Mouse (Mus musculus) retina, postnatal 7 days (tissue): ENCODE data around the gene Mtg2.

ENCODE experiments used
- DNase-seq: peaks from one replicate; pipeline ENCODE4 v3.0.0-alpha.2; 2012; ENCODE audit warnings: low read depth, low spot score

Gene Mtg2

DNA sequence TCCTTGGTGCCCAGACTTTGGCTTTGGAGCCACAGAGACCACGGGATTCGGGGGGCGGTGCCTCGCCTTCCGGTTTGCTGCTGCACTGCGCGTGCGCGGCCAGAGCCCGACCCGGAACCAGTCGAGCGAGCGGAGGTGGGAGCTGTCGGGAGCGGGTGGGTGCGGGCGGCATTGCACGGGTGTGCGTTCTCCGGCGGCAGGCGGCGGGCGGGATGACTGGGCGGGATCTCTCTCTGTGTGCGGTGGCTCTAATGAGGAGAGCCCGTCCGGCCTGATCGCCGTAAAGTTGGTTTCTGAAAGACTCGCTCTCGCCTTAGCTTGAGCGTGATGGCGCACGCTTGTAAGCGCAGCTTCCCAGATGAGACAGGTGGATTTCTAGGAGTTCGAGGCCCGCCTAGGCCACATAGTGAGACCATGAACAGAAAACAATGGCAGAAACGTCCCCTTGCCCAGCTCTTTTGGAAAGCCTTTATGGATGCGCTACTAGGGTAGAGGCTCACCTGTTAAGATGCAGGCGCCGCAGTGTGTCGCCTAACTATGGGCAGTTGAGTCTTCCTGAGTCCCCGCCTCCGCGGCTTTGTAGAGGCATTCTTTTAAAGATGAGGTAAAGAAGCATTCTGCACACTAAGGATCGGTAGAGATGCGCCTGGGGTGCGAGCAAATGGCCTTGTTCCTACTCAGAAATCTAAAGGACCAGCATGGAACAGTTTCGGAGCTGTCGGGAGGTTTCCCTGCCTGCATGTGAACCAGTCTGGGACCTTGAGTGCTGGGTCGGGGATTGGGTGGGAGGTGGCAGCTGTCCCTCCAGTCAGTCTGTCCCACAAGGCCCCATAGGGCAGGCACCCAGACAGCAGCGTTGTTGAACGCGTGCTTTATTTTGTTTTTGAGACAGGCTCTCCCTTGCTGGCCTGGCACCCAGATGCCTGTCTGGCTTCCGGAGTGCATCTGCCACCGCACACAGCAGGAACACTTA is at the start of gene Mtg2:
Mtg2 (plus strand) TSS at position 108 of the 973 bp plus-strand sequence.
- peak; percentile 89 for DNase-seq

DNA sequence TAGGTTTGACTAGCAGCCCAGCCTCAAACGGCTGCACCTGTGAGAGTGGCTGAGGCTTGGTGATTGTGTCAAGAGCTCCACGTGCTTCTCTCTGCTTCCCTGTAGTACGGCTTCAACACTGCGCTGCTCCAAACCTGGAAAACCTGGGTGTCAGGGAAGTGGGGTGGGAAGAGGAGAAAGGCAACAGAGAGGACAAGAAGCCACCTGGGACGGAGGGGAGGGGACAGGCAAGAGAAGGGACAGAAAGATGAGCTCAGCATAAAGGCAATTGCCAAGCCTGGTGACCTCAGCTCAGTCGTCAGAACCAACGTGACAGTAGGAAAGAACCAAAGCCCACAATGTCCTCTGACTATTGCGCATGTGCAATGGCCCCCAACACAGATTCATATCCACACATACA is 49.5 kb upstream of the Mtg2 start:
- DNase-seq, result no peak

DNA sequence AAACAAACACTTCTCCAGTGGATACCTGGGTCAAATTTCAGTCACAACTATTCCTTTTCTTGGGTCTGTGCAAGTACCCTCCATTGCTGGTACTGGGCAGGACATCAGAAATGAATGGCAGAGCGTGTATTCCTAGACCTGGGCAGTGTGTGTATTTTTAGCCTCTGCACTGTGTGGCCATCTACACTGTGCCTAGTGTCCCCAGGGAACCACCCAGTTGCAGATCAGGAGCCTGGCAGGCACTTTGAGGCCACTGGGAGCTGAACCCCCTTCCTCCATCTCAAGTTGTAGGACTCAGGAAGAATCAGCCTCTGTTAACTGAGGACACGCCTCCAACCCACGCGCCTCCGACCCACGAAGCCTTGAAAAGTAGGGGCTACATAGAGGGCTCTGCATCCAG is 47.6 kb upstream of the Mtg2 start:
- no peak for DNase-seq

DNA sequence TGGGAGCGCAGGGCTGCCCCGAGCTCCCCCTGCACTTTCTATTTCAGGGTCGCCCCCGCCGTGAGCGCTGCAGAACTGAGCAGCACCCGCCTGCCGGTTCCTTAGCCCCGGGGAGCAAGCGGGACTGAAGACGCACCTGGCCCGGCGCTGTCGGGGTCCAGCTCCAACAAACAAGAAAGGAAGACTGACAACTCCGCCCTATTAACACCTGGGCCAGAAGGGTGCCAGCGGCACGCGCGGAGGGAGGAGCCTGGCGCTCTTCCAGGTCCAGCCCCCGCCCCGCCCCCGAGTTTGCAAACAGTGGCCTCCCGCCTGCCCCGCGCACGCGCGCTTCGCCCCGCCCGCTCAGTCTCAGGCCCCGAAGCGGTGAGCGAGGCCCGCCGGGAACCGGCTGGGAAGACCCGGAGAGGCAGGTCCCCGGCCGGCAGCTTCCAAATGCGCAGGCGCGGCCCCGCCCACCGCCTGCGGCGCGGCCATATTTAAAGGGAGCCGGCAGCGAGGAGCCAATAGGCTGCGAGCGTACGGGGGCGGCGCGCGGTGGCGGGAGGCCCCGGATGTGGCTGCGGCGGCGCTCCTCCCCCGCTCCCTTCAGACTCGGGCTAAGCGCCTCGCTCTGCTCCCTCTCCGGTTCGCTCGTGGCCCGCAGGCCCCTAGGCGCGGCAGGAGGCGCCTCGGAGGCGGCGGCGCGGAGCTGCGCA is 45.8 kb upstream of the Mtg2 start, which contains the start of gene Lsm14b:
Lsm14b (plus strand) TSS at position 587 of the 698 bp plus-strand sequence.
- peak; percentile 98 for DNase-seq

- DNase-seq, result no peak
Observed at GRCm38 (mm10) chr2:180025135-180025860, 45.1 kb upstream of the Mtg2 start.

DNA sequence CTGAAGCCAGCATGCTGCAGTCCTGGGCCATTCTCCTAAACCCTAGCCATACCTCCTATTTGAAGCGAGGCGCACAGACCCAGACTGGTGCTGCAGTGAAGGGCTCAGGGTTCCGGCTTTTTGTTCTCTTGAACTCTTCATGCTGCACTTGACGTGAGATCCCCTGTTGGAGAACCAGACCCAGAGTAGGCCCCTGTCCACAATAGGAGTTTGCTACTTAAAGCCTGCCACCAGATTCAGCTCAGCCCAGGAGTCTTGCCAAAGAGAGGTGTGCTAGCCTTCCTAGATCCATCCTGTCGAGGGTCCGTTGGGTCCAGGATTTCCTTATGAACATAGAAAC is 44.6 kb upstream of the Mtg2 start:
- no peak for DNase-seq

- no peak for DNase-seq
Observed at GRCm38 (mm10) chr2:180027768-180028167, 42.6 kb upstream of the Mtg2 start.

DNA sequence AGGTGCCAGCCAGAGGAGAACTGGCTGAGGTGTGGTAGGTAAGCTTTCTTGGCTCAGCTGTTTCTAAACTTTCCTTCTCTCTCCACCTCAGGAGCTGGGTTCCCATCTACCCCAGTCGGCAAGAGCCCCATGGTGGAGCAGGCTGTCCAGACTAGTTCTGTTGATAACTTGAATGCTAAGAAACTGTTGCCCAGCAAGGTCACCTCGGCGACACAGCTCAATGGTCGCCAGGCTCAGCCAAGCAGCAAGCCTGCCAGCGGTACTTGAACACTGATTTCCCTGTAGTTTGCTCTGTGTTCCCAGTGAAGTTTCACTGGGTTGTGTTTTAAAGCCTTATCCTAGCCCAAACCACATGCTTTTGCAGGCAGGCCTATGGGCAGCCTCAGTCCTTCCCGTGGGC is 39.1 kb upstream of the Mtg2 start:
- no peak for DNase-seq

- no peak for DNase-seq
Observed at GRCm38 (mm10) chr2:180032925-180033324, 37.5 kb upstream of the Mtg2 start.

DNA sequence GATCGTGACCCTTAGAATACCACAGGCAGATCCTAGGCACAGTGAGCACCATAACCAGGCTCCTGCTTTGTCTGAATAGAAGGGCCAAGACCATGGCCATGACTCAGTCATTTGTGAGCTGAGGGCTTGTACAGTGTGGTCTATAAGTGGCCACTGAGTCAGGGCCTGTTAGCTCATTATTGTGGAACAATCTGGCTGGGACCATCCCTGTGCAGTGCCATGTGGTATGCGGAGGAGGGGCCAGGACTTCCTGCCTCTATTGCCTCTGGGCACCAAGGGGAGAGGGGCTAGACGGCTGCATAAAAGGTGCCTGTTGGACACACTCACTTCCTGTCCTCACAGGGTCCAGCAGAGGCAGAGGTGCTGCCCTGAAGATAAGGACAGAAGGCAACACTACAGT is 36.4 kb upstream of the Mtg2 start:
- no peak for DNase-seq

- no peak for DNase-seq
Observed at GRCm38 (mm10) chr2:180034753-180035152, 35.6 kb upstream of the Mtg2 start.

- no peak for DNase-seq
Observed at GRCm38 (mm10) chr2:180040406-180040805, 30.0 kb upstream of the Mtg2 start.

GRCm38 (mm10) chr2:180041577-180042255 is 28.7 kb upstream of the Mtg2 start:
- DNase-seq, result no peak

DNA sequence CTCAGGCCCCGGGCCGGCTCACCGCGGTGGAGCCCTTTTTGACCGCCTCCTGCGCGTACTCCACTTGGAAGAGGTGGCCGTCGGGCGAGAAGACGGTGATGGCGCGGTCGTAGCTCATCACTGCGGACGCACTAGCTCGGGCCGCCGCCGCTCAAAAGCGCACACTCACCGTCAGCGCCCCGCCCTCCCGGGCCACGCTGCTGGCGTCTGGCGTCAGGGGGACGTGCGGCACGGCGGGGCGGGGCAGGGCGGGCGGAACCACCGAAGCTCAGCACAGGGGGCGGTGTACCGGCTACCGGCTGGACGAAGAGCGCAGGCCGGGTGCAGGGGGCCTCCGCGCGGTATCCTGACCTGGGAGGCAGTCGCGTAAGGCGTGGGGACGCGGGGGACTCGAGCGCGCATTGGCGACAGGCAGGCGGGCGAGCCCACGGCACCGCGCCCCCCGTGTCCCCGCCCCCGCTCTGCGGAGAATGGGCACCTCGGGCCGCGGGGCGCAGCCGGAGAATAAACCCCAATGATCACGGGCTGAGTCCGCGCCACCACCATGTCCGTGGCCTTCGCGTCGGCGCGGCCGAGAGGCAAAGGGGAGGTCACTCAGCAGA is 28.0 kb upstream of the Mtg2 start, which contains the start of the genes Psma7 and Ss18l1:
Psma7 (minus strand) TSS at position 178 of the 602 bp plus-strand sequence.
Ss18l1 (plus strand) TSS at position 254 of the 602 bp plus-strand sequence.
- DNase-seq, result peak; percentile 86

- DNase-seq, result peak; percentile 57
Observed at GRCm38 (mm10) chr2:180042858-180043515, 27.4 kb upstream of the Mtg2 start.

- no peak for DNase-seq
Observed at GRCm38 (mm10) chr2:180045283-180045682, 25.1 kb upstream of the Mtg2 start.

DNA sequence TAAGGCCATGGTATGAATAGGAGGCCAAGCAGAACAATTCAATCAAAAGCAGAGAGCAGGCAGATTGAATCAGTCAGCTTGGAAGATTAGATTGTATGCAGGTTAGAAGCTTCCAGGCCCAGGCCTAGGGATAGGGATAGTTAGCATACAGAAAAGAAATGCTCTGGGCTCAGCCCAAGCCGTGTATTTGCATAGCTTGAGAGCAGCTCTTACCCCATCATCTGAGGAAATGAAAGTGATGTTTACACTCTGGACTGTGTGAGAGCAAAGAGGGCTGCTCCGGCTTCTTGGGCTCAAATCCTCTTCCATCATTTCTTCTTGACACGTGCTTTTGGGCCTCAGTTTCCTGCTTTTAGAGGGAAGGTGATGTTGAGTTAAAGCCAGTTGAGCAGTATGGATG is 22.8 kb upstream of the Mtg2 start:
- no peak for DNase-seq

- no peak for DNase-seq
Observed at GRCm38 (mm10) chr2:180047980-180048635, 22.3 kb upstream of the Mtg2 start.

DNA sequence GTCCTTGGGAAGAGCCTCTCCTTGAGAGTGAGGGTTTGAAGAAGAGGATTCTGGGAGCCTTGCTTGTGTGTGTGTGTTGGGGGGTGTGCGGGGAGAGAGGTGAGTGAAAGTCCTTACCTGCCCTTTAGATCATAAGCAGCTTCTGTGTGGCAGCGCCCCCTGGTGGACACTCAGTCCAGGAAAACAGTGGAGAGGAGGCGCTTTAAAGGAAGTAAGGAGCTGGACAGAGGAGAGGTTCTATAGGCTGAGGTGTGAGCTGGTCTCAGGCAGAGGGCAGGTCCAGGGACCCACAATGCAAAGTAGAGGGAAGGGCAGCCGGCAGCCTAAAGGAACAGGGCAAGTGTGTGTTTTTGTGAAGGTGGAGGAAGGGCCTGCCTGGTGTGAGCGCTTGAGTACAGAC is 19.4 kb upstream of the Mtg2 start:
- DNase-seq, result peak; percentile 76
